Mouse (Mus musculus) testis, postnatal 10 days (tissue): ENCODE measurements at regions not wholly inside any gene's neighbourhood (a gene's known extent, or its start where the extent isn't known, plus 50 kb on each side); places are given as distances from the start of the nearest gene placed in this dataset.
A peak's percentile ranks its signal among the peaks of the same experiment; 100 is the strongest.

Experiments
- DNase-seq: peaks from one replicate; pipeline ENCODE4 v3.0.0; 2021; ENCODE audit warnings: low spot score

DNA sequence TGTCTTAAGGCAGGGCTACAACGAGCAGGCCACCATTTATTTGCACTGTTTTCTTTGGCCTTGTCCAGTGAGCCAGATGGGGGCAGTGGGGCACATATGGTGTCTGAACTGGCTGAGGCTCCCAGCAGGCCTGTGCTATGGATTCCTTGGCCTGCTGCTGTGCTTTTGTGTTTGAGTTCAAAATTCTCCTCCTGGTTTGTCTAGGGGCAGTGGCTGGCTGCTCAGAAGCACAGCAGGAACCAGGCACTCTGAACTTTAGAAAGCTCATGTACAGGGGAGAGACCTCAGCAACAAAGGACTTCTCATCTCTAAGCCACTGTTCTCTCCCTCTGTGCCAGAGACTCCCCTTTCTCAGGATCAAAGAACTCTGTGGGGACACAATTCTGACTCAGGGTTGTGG lies 370.9 kb downstream of the Bckdhb start:
- no peak for DNase-seq

DNA sequence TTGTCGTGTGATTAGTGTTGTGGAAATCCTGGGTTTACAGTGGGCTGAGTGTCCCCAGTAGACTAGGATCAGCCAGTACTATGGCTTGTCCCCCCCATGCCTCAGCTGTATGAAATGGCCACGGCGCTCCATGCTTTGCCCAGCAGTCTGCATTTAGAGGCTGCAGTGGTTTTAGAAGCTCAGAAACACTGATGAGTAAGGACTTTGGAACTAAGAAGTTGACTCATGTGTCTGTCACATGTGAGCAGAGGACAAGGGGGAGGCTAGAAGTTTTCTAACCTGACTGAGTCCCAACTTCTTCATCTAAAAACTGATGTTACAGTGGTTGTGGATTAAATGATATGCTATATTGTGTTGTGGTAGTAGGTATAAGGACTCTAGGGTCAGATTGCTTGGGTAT lies 371.5 kb downstream of the Bckdhb start:
- no peak for DNase-seq

DNA sequence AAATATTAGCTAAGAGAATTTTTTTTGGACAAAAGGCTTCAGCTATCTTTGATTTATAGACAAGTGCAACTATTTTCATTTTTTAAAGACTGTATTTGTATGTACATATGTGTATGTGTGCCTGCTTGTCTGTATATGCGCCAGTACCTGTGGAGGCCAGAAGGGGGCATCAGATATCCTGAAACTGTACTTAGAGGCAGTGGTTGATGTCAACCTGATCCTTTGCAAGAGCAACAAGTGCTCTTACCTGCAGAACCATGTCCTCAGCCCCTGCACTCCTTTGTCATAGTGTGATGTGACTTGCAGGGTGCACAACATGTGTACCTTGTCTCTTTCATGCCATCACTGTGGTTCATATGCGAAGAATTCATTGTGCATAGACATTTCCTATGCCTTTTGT lies 379.5 kb downstream of the Bckdhb start:
- DNase-seq = no peak

DNA sequence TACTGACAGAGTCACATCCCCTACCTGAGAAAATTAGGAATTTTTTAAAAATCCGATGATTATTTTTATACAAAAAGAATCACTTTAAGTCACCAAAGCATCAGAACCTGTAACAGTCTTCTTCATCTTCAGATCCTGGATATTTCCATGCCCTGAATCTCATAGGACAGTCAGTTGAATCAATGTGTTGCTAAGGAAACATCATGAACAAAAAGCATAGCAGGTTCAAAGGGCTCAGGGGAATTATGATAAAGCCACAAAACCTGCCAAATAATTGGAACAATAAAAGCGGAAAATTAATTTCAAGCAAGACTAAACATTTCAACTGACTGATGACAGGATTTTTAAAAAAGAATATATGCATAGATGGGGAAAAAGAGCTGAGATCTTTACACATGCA lies 393.9 kb downstream of the Bckdhb start:
- no peak for DNase-seq

DNA sequence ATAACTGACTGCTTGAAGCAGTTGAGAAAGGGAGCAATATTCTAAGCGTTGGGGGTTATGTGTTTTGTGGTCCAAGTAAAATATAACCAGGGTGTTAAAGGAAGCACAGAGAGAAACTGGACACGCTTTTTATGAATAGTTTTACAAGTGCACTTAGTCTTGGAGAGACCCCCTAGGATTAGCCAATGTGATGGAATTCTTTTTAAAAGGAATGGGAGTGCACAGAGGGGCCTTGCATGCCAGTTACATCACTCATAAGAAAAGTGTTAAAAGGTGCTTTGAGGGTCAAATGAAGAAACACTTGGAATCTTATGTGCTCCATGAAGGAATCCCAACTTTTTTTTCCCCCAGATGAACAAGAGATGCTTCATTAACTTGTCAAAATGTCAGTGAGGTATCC lies 394.4 kb downstream of the Bckdhb start:
- no peak for DNase-seq

DNA sequence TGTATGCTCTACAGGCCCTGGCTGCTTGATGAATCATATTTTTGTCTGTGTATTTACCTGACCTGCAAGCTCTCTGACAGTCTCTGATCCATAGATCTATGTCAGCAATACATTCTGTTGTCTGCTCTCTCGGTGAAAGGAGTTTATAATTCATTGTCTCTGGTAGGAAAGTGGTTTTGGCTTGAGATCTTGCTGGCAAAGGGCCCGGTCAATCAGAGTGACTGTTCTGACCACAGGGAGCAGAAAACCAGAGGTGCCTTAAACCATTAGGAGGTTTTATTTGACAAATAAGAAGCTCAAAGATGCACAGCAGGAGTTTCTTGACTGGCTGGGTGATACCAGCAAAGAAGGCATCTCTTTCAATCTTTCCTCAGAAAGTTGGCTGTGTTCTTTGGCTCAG lies 398.2 kb downstream of the Bckdhb start:
- no peak for DNase-seq

DNA sequence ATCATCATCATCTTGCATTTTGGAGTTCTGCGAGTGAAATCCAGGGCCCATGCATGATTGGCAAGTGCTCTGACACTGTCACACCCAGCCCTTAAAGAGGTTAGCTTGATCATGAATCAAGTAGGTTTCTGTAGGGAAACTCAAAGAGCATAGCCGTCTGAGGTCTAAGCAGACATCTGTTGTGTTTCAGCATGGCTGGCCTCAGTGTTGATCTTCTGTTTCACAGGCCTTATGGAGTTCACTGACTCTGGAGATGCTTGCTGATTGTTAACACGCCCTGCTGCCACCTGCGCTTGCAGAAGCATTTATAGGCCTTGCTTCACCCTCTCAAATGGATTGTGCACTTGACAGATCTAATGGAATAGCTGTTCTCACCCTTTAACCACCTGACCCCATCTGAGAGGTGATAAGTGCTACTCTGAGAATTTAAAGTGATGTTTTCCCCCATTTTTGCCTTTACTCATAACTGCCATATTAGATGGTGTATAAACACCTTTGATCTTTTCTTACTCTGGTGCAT lies 406.2 kb downstream of the Bckdhb start:
- no peak for DNase-seq

DNA sequence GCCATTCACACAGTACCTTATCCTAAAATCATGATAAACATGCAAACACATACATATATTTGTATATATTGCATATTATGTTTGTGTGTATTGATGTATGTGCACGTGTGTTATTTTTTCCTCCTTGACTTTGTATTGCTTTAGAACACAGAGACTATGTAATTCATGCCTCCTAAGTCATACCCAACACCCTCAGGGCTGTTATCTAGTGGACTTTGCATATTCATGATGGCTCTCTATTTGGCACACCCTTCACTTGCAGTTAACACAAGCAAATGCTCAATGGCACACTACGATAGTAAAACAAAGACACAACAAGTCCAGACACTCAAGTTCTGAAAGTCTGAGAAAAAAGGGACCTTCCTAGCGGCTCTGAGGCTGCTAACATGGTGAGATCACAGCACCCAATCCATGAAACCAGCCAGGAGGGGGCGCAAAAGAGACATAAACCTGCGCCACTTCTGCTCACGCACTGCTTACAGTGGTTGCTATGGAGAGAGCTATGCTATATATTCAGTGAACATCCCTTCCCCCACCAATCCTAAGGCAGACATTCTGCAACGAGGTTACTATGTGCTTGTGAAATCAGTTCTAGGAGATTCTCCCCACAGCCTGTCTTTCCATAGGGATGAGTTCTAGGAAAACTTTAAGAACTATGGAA lies 418.6 kb downstream of the Bckdhb start:
- peak; percentile 84 for DNase-seq

DNA sequence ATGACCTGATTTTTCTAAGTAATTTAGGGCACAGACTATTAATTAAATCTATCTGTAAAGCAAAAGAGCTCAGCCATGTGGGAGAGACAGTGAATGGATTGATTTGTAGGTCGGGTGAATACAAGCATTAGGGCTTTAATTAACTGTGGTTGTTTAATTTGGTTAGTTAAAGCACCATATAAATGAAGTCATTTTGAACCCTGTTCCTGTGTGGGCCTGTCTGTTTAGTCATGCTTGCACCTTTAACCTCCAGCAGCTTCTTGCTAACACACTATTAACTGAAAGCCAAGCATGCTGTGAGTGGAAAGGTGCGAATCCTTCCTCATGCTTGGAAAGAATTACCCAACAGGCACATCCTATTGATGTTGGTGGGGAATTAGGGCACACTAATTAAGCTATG lies 425.3 kb downstream of the Bckdhb start:
- no peak for DNase-seq

DNA sequence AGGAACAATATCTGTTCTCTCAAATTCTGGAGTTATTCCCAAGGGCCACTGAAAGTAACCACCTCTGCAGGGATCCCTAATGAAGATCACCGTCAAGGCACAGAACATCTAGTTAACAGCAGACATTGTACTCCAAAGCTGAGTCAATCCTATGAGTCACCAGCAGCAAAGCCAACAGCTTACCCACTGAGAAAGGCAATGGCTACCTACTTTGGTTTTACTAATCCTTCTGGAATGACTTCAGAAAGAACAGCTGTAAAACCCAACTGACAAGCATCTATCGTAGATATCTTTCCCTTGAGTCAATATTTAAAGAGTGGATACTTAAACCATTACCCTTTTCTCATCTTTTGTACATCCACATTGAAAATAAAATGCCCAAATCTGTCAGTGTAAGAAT lies 429.5 kb downstream of the Bckdhb start:
- no peak for DNase-seq

DNA sequence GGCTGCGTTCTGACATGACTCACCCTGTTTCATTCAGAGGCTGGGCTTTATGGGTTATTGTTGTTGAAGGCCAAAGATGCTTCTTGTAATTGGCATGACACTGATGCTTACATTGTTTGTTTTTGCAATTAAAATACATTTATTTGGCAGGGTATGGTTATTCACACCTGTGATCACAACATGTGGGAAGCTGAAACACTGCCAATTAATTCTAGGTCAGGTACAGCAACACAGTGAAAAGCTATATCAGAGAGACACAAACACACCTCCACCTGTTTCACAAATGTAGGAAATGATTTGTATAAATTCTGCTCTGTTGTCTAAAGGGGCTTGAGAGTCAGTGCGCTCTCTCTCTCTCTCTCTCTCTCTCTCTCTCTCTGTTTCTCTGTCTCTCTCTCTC lies 431.2 kb downstream of the Bckdhb start:
- no peak for DNase-seq

DNA sequence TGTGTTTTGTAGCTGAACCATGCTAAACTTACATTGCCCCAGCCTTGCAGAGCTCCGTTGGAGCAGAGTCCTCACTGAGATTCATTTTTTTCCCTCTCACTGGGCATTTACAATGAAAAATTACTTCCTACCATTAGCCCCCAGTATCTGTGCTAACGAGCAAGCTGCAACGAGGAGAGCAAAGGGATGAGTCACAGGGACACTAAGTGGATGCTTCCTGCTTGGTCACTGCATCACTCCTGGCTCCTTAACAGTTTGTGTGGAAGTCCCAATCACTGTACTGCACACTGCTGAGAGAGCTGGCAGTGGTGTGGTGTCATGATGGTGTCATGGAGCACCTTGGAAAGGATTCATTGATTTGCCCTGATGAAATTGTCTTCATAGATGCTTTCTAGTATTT lies 434.9 kb downstream of the Bckdhb start:
- no peak for DNase-seq

DNA sequence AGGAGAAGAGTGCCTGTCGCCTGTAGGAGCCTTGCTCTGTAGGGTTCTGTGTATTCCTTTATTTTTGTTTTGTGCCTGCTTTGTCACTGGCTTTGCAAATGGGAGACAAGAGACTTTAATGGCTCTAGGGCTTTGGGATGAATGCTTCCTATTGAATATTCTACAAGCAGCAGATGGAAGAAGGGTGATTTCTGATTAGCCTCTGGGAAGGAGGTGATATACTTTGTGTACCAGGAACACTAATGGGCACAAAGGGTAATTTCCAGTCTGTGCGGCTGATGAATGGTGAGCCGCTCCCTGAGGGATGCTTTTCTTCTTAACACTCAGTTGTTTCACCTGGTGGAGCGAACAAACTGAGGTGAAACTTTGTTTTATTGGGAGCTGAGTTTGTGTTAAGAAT lies 435.5 kb downstream of the Bckdhb start:
- no peak for DNase-seq

DNA sequence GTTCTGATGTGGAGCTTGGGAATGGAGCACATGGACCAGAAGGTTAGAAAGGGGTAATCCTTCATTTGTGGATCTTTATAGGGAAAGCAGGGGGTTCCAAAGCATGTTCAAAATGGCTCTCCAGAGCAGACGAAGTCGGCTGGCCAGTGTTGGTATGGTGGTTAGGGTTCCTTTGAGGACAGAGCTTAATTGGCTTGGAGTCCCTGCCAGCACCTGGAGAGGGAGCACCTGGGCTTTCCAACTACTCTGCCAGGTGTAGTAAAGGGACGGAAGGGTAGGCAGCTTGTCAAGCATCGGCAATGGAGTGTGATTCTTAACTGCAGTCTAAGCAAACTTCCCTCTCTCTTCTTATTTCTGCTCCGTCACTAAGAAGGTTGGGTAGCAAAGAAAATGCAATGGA lies 438.5 kb downstream of the Bckdhb start:
- no peak for DNase-seq

DNA sequence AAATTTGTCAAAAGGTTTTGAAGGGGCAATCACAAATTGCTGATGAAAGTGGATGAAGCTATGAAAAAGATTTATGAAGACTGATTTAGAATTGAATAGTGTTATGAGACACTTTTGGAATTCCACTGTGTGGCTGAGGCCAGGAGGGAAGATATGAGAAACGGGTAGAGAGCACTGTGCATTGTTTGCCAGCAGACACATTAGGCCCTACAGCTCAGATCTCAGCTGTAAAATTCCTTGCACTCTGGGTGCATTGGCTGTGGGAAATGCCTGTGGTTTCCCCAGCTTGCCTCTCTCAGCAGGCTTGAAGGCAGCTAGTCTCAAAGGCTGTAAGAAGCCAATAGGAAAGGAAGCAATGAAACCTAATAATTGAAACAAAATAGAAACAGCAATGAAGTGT lies 444.3 kb downstream of the Bckdhb start:
- no peak for DNase-seq

DNA sequence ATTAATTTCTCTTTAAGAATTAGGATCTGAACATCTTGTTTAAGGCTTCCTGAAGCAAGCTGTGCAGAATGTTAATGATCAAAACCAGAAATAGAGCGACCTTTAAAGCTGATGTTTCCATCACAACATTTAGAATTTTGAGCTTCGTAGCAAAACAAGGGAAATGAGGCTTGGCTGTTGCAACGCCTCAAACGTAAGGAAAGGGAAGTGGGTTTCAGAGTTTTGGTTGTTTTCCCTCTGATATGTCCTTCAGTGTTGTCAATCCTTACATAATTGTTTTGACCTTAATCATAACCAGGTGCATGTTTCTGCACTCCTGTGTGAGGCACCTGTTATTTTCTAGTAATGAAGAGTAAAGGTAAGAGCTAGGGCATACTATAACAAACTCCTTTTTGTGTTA lies 445.3 kb downstream of the Bckdhb start:
- no peak for DNase-seq

DNA sequence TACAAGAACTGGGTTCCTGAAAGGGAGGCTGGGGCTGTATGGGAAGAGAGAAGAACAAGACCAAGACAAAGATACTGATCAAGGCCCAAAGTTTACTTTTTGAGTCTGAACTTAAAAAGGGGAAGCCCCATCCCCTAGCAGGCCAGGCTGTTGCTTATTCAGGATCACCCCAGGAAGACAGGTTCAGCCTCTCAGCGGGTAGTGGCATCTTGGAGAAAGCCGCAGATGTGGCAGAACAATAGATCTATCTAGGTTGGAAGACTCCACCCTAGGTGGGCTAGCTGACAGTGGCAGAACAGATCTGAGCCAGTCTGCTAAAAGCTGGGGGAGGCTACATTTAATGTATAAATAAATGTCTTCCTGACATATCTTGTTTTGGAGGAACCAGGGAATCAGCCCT lies 450.8 kb downstream of the Bckdhb start:
- DNase-seq = no peak

DNA sequence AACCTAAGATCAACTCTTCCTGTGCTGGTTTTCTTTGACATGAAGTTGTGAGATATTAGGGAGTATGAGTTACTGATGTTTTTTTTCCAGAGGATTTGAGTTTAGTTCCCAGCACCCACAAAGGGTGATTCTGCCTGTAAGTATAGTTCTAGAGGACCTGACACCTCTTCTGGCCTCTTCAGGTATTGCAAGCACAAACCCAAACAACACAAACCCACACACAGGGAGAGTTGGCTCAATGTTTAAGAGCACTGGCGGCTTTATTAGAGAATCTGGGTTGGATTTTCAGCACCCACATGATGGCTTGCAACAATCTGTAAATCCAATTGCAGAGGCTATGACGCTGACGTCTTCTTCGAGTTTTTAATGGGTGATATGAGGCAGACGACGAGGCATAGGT lies 451.7 kb downstream of the Bckdhb start:
- no peak for DNase-seq

DNA sequence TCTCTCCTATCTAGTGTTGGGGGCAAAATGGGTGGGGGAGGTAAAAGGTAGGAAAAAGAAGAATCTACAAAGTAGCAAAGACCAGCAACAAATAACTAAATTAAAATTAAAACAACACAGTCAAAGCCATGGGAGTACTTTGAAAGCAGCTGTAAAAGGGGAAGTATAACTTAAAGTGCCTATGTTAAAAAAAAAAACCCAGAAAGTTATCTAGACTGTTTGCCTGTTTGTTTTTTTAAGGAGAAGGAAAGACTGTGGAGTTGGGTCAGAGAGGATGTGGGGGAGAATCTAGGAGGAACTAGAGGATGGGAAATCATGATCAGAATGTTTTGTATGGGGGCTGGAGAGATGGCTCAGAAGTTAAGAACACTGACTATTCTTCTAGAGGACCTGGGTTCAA lies 457.0 kb downstream of the Bckdhb start:
- no peak for DNase-seq

DNA sequence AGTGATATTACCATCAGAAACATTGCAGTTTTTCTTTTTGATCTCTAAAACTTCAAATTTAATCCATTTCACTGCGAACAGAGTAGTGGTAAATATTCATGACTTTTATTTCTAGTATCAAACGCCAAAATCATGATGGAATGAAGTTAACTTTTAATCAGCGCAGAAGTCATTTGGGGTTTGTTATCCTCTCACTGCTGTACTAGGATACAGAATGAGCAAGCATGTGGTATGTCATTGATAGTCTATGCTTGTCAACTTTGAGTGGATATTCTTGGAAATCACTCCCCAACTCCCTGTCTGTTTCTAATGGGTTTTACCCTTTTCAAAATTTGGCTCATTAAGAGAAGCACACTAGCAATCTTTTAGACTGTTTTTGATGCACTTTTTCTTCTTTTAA lies 464.9 kb downstream of the Bckdhb start:
- DNase-seq = no peak

DNA sequence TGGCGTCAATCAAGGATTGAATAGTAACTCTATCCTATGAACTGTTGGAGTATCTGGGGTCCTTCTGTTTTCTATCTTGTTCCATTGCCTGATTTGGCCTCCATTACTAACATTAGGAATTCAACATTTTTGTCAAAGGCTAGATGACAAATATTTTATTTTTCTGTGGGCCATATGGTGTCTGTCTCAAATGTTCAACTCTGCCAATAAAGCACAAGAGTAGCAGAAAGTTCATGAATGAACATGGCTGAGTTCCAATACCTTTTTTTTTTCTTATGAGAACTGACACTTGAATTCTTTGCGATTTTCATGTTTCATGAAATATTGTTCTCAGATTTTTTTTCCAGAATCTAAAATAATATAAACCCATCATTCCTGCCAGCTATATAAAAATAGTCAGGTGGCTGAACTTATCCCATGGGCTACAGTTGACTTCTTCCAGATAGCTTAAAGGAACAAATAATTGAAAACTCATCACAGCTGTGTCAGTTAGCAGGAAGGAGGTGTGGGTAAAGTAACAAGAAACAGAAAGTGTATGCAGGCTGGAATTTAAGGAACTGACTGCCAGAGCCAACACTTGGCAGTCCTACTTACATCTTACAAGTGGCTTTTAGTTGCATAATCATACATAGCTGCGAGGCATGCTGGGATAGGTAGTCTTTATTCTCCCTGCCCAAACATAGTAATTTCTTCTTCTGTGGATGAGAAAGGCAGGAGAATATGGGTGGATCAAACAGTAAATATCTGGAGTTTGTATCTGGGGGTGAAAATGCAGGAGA lies 469.8 kb downstream of the Bckdhb start:
- DNase-seq = no peak

DNA sequence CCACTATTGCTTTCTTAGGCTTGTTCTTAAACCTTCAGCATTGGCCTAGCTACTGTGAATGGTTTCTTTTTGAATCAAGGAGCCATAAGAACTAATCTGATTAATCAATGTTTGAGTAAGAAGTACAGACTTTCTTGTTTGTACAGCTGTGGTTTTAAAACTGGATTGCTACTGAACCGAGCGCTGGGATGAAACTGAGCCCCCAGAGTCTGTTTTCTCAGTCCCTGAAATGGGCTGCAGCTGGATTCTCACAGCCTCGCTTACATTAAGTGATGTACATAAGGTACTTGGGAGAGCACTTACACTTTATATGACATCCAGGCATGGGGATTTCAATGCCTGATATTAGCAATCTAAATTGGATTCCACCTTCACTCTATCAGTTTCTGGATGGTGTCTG lies 474.5 kb downstream of the Bckdhb start:
- DNase-seq = no peak

DNA sequence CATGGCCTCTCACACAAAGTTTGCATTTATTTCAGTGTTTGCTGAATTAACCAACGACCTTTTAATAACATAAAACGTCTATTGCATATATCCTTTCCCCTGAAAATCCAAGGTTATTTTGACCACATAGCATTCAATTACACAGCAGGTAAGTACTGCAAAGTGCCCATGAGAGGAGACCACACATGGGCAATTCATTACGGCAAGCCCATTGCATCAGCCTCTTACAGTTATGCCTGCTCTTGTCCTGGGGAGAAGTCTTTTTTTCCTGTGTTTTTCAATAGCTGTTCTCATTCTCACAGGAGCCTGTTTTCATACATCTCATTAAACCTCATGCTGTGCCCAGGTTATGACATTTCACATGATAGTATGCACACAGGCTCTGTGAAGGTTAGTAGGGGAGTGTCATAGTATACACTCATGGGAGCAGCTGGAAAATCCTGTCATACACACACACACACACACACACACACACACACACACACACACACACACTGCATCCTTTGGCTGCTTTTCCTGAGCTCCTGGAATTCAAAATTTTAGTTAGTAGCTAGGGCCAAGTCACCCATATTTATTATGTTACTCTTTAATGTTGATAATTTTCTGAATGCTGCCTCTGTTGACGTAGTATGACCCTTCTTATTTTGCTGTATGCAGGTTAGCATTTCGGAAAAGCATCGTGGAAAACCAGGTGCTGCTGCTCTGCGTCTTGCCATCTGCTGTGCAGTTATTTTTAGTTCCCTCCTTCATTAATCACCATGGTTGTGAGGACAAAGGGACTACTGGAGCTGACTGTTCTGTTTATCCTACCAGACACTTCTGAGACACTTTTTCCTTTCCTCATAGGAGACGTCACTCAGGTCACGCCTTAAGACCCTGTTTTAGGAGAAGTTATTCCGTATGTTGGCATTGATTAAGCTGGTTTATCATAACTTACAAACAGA lies 483.6 kb downstream of the Bckdhb start:
- DNase-seq = no peak
